Mouse (Mus musculus) heart, adult 2 months (tissue): ENCODE data around the gene Olfr279.

Source experiments
- CTCF ChIP-seq: fragments of 200-600 bp; IDR thresholded peaks from 2 replicates; pipeline ENCODE4 v1.8.1; 2022; ENCODE audit warnings: antibody characterized with exemption, mild to moderate bottlenecking, moderate library complexity
- EP300 ChIP-seq: fragments of 200-500 bp; IDR thresholded peaks from 2 replicates; pipeline ENCODE4 v1.6.1; 2011; ENCODE audit warnings: low read depth, low read length, control low read depth; ENCODE audit not compliant: insufficient read depth
- POLR2A ChIP-seq: fragments of 200-500 bp; IDR thresholded peaks from 2 replicates; pipeline ENCODE4 v1.6.1; 2011; ENCODE audit warnings: mild to moderate bottlenecking, low read depth, low read length, control low read depth; ENCODE audit not compliant: insufficient read depth

GRCm38 (mm10) chr15:98535921-98536320, 43.7 kb downstream of the Olfr279 start:
- no peak for TF ChIP-seq POLR2A
- no peak for TF ChIP-seq CTCF
- no peak for TF ChIP-seq EP300
